Mouse (Mus musculus): Measurements from ENCODE around the gene Ugt1a6b. TPM values are rescaled to one million over a fixed set of nuclear protein-coding genes. Genes with fewer than 3 reads are reported as not detected.

The Ugt1a6b gene
- polyA plus RNA-seq, 1 experiment: 8.5 TPM

GRCm38 (mm10) chr1:88199996-88200395 is 96.9 kb downstream of the Ugt1a6b start:
- DNase-seq: no peak
- TF ChIP-seq CTCF (conservative IDR thresholded peaks at IDR 0.05; ENCODE audit: insufficient read depth, insufficient read length, low read depth, low read length) (no peak), POLR2A (IDR thresholded peaks at IDR 0.05; ENCODE audit: low read depth, low read length) (no peak)
- no peak overlapping the region for H3K27ac ChIP-seq (ENCODE audit: insufficient read depth, low read depth, low read length)

DNA sequence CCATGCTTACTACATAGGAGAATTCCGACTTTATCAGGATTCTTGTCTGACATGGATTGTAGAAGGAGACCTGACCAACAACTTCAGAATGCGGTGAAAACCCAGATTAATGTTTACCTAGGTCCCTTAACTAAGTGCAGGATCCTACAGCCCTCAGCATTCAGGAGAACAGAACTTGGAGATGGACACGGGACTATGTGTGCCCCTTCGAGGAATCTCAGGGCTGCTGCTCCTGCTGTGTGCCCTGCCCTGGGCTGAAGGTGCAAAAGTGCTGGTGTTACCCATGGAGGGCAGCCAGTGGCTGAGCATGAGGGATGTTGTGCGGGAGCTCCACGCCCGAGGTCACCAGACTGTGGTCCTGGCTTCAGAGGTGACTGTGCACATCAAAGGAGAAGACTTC is 97.4 kb downstream of the Ugt1a6b start, which contains the start of gene Ugt1a2:
Gene Ugt1a2, plus strand, starts transcription at position 146 of the 400 bp plus-strand sequence.
- peak; percentile 70 for DNase-seq

More at GRCm38 (mm10) chr1:88199996-88200395, 96.9 kb downstream of the Ugt1a6b start:
- H3K4me1 ChIP-seq (ENCODE audit: control insufficient read depth, insufficient read depth, low read length): peaks cover 23% of the 10 kb centered on the region
- 54% methylated on average over 2 of the region's 2 CpGs for WGBS
- no peaks in the 10 kb centered on the region for H3K36me3 ChIP-seq (ENCODE audit: control insufficient read depth, insufficient read depth, low read length)
- H3K4me3 ChIP-seq (ENCODE audit: insufficient read depth, low read depth, low read length): no peak overlapping the region
- H3K27me3 ChIP-seq (replicated peaks; ENCODE audit: control insufficient read depth, insufficient read depth, low read length): no peaks in the 10 kb centered on the region

DNA sequence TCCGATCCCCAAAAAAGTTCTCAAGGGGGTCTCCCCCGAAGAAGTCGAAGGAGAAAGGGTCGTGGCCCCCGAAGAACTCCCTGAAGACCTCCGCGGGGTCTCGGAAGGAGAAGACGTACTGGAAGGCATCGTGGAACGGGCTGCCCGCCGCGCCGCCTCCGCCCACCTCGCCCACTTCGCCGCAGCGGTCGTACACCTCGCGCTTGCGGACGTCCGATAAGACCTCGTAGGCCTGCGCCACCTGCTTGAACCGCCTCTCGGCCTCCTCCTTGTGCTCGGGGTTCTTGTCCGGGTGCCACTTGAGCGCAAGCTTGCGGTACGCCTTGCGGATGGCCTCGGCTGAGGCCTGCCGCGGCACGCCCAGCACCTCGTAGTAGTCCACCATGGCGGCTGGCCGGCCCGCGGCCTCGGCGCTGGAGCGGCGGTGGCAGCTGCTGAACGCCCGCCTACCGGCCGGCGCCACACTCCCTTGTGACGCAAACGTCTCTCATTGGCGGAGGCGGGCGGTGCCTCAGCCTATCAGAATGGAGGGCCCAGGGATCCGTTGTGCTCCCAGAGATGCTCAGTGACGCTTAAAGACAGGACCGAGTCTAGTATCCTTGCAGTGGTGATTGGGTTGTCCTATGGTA is 102.4 kb downstream of the Ugt1a6b start, which contains the start of gene Dnajb3:
Gene Dnajb3, minus strand, starts transcription at position 489 of the 629 bp plus-strand sequence.
- DNase-seq: peak; percentile 70
- 19% methylated on average over 62 of the region's 62 CpGs for WGBS
- H3K27ac ChIP-seq (ENCODE audit: insufficient read depth, low read depth, low read length): no peak within 1 kb of the TSS

More for the DNA sequence above, 97.4 kb downstream of the Ugt1a6b start, which contains the start of gene Ugt1a2:
- TF ChIP-seq POLR2A (IDR thresholded peaks at IDR 0.05; ENCODE audit: low read depth, low read length) (no peak), CTCF (conservative IDR thresholded peaks at IDR 0.05; ENCODE audit: insufficient read depth, insufficient read length, low read depth, low read length) (no peak)
- H3K27ac ChIP-seq (ENCODE audit: insufficient read depth, low read depth, low read length): no peak within 1 kb of the TSS
- H3K4me1 ChIP-seq (ENCODE audit: control insufficient read depth, insufficient read depth, low read length): peaks cover 23% of the 10 kb centered on the region
- H3K27me3 ChIP-seq (replicated peaks; ENCODE audit: control insufficient read depth, insufficient read depth, low read length): no peaks in the 10 kb centered on the region
- WGBS: 40% methylated on average over 7 of the region's 7 CpGs
- H3K4me3 ChIP-seq (ENCODE audit: insufficient read depth, low read depth, low read length): no peak within 1 kb of the TSS
- no peaks in the 10 kb centered on the region for H3K36me3 ChIP-seq (ENCODE audit: control insufficient read depth, insufficient read depth, low read length)

GRCm38 (mm10) chr1:88206843-88207479 is 103.9 kb downstream of the Ugt1a6b start:
- TF ChIP-seq CTCF (conservative IDR thresholded peaks at IDR 0.05; ENCODE audit: insufficient read depth, insufficient read length, low read depth, low read length) (no peak), POLR2A (IDR thresholded peaks at IDR 0.05; ENCODE audit: low read depth, low read length) (no peak)
- DNase-seq: no peak
- WGBS: 77% methylated on average over 2 of the region's 2 CpGs
- Histone ChIP-seq H3K27ac (ENCODE audit: insufficient read depth, low read depth, low read length) (no peak overlapping the region), H3K4me3 (ENCODE audit: insufficient read depth, low read depth, low read length) (no peak overlapping the region), H3K36me3 (ENCODE audit: control insufficient read depth, insufficient read depth, low read length) (no peaks in the 10 kb centered on the region), H3K27me3 (replicated peaks; ENCODE audit: control insufficient read depth, insufficient read depth, low read length) (no peaks in the 10 kb centered on the region), H3K4me1 (ENCODE audit: control insufficient read depth, insufficient read depth, low read length) (0 out of 2 replicates have a peak, but pooled peaks cover 5% of the 10 kb centered on the region)

More for the DNA sequence above, 102.4 kb downstream of the Ugt1a6b start, which contains the start of gene Dnajb3:
- Histone ChIP-seq H3K27me3 (replicated peaks; ENCODE audit: control insufficient read depth, insufficient read depth, low read length) (no peaks in the 10 kb centered on the region), H3K4me1 (ENCODE audit: control insufficient read depth, insufficient read depth, low read length) (peaks cover 5% of the 10 kb centered on the region; the same call in 1 of the 2 replicates), H3K36me3 (ENCODE audit: control insufficient read depth, insufficient read depth, low read length) (no peaks in the 10 kb centered on the region), H3K4me3 (ENCODE audit: insufficient read depth, low read depth, low read length) (peak within 1 kb of the TSS; percentile 60)
- TF ChIP-seq CTCF (conservative IDR thresholded peaks at IDR 0.05; ENCODE audit: insufficient read depth, insufficient read length, low read depth, low read length) (no peak), POLR2A (IDR thresholded peaks at IDR 0.05; ENCODE audit: low read depth, low read length) (no peak)

DNA sequence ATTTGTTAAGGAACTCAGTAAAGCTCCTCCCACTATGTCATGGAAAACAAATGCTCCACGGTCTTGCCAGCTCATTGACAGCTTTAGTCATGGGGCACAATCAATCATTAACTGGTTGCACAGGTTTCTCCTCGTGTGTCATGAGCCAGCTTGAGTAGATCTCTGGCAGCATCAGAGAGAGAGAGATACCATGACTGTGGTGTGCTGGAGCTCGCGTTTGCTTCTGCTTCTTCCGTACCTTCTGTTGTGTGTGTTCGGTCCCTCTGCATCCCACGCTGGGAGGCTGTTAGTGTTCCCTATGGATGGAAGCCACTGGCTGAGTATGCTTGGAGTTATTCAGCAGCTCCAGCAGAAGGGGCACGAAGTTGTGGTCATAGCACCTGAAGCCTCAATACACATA is 108.8 kb downstream of the Ugt1a6b start, which contains the start of gene Ugt1a1:
Gene Ugt1a1, plus strand, starts transcription at position 148 of the 400 bp plus-strand sequence.
- H3K4me1 ChIP-seq (ENCODE audit: control insufficient read depth, insufficient read depth, low read length): no peaks in the 10 kb centered on the region
- WGBS: 66% methylated on average over 8 of the region's 8 CpGs
- no peak for TF ChIP-seq CTCF (conservative IDR thresholded peaks at IDR 0.05; ENCODE audit: insufficient read depth, insufficient read length, low read depth, low read length)
- no peak within 1 kb of the TSS for H3K4me3 ChIP-seq (ENCODE audit: insufficient read depth, low read depth, low read length)
- H3K27me3 ChIP-seq (replicated peaks; ENCODE audit: control insufficient read depth, insufficient read depth, low read length): no peaks in the 10 kb centered on the region
- H3K36me3 ChIP-seq (ENCODE audit: control insufficient read depth, insufficient read depth, low read length): no peaks in the 10 kb centered on the region
- peak; percentile 74 for DNase-seq
- H3K27ac ChIP-seq (ENCODE audit: insufficient read depth, low read depth, low read length): no peak within 1 kb of the TSS

- H3K4me3 ChIP-seq (ENCODE audit: insufficient read depth, low read depth, low read length): no peak overlapping the region
- H3K4me1 ChIP-seq (ENCODE audit: control insufficient read depth, insufficient read depth, low read length): no peaks in the 10 kb centered on the region
- peak; percentile 20 for DNase-seq
- no peaks in the 10 kb centered on the region for H3K36me3 ChIP-seq (ENCODE audit: control insufficient read depth, insufficient read depth, low read length)
- H3K27me3 ChIP-seq (replicated peaks; ENCODE audit: control insufficient read depth, insufficient read depth, low read length): no peaks in the 10 kb centered on the region
- WGBS: 60% methylated on average over 8 of the region's 8 CpGs
- TF ChIP-seq POLR2A (IDR thresholded peaks at IDR 0.05; ENCODE audit: low read depth, low read length) (no peak), CTCF (conservative IDR thresholded peaks at IDR 0.05; ENCODE audit: insufficient read depth, insufficient read length, low read depth, low read length) (no peak)
- H3K27ac ChIP-seq (ENCODE audit: insufficient read depth, low read depth, low read length): no peak overlapping the region
Observed at GRCm38 (mm10) chr1:88212341-88213045, 109.4 kb downstream of the Ugt1a6b start.
